Mouse (Mus musculus) gastrocnemius, adult 18-20 months (tissue): ENCODE data around the gene Fam149b. TPM values are rescaled to one million over a fixed set of nuclear protein-coding genes. Genes with fewer than 3 reads are reported as not detected.
A peak's percentile ranks its signal among the peaks of the same experiment; 100 is the strongest.
"Not testable (repeated sequence)": the region's sequence is repeated elsewhere in the genome, so short reads cannot be mapped to it uniquely, and the experiment has no call there.

Experiments
- DNase-seq: peaks from one replicate; pipeline ENCODE4 v3.0.0; 2021; ENCODE audit warnings: low spot score
- long read RNA-seq, 2 experiments: library from polyadenylated mRNA; stranded (forward); transcript quantifications; one replicate each; pipeline ENCODE4 v2.0.0; 2021
- total RNA-seq, 2 experiments: library from RNA; stranded (reverse); gene quantifications; 2 replicates each; pipeline ENCODE4 v1.2.3; 2021

Gene Fam149b
- 10 to 100 TPM; 19.8 to 21.3 TPM for total RNA-seq
- long read RNA-seq, experiment 1, full-length matches to known transcripts, result 9 of 37 reads
- long read RNA-seq, experiment 1, partial matches to known transcripts, result 0 of 37 reads
- long read RNA-seq, experiment 1, other reads (novel, unspliced or antisense), result 28 of 37 reads
- long read RNA-seq, experiment 2, full-length matches to known transcripts, result 12 of 38 reads
- long read RNA-seq, experiment 2, partial matches to known transcripts, result 5 of 38 reads
- long read RNA-seq, experiment 2, other reads (novel, unspliced or antisense), result 21 of 38 reads

GRCm38 (mm10) chr14:20347991-20348541 lies at the start of gene Fam149b, which contains the start of gene Ecd:
Fam149b (plus strand) TSS chr14:20348162.
Ecd (minus strand) TSS chr14:20348121.
- DNase-seq, result peak; percentile 96

GRCm38 (mm10) chr14:20305085-20305484 lies 42.9 kb upstream of the Fam149b start:
- not testable (repeated sequence) for DNase-seq

- DNase-seq, result no peak
These were observed 32.8 kb upstream of the Fam149b start for GRCm38 (mm10) chr14:20315137-20315536.

GRCm38 (mm10) chr14:20319420-20319819 lies 28.5 kb upstream of the Fam149b start:
- peak; percentile 16 for DNase-seq

GRCm38 (mm10) chr14:20324196-20324595 lies 23.8 kb upstream of the Fam149b start:
- no peak for DNase-seq

- no peak for DNase-seq
These were observed 19.5 kb upstream of the Fam149b start for GRCm38 (mm10) chr14:20328474-20328873.

GRCm38 (mm10) chr14:20331316-20331715 lies 16.6 kb upstream of the Fam149b start:
- DNase-seq, result no peak

GRCm38 (mm10) chr14:20339415-20339814 lies 8.5 kb upstream of the Fam149b start:
- DNase-seq, result no peak

GRCm38 (mm10) chr14:20340149-20340548 lies 7.8 kb upstream of the Fam149b start:
- DNase-seq, result peak; percentile 14

- no peak for DNase-seq
These were observed 7.1 kb upstream of the Fam149b start for GRCm38 (mm10) chr14:20340866-20341265.

- DNase-seq, result no peak
These were observed 2.1 kb upstream of the Fam149b start for GRCm38 (mm10) chr14:20345885-20346284.

GRCm38 (mm10) chr14:20347441-20347990 lies 446 bp upstream of the Fam149b start:
- no peak for DNase-seq

GRCm38 (mm10) chr14:20363230-20363629 lies 15.3 kb downstream of the Fam149b start:
- no peak for DNase-seq

GRCm38 (mm10) chr14:20368271-20368670 lies 20.3 kb downstream of the Fam149b start:
- no peak for DNase-seq

- DNase-seq, result no peak
These were observed 22.8 kb downstream of the Fam149b start for GRCm38 (mm10) chr14:20370798-20371197.

- no peak for DNase-seq
These were observed 23.9 kb downstream of the Fam149b start for GRCm38 (mm10) chr14:20371854-20372253.

- DNase-seq, result no peak
These were observed 29.2 kb downstream of the Fam149b start for GRCm38 (mm10) chr14:20377112-20377521.

- DNase-seq, result peak; percentile 42
These were observed 30.5 kb downstream of the Fam149b start for GRCm38 (mm10) chr14:20378313-20379061.

- DNase-seq, result no peak
These were observed 31.2 kb downstream of the Fam149b start for GRCm38 (mm10) chr14:20379087-20379640.

GRCm38 (mm10) chr14:20379753-20380430 lies 31.9 kb downstream of the Fam149b start:
- no peak for DNase-seq

GRCm38 (mm10) chr14:20388441-20389129 lies 40.6 kb downstream of the Fam149b start, which contains the start of gene Dnajc9:
Dnajc9 (minus strand) TSS chr14:20388910.
- peak; percentile 94 for DNase-seq
